Mouse (Mus musculus) hematopoietic stem cell, adult 5-6 weeks (primary cell): ENCODE data around the gene Robo4. TPM values are rescaled to one million over a fixed set of nuclear protein-coding genes. Genes with fewer than 3 reads are reported as not detected.

Experiments used
- ATAC-seq, 2 experiments: fragments of 125-278 bp in 1 of 2; replicated peaks in 1 of 2; 2 replicates each; pipeline ENCODE4 v1.8.0; 2016 to 2017; ENCODE audit warnings: inconsistent platforms in 2 of 2, mild to moderate bottlenecking in 2 of 2, moderate number of reproducible peaks in 2 of 2, low read depth in 1 of 2, moderate TSS enrichment in 1 of 2; ENCODE audit not compliant: low FRiP score in 2 of 2, poor library complexity in 2 of 2, severe bottlenecking in 2 of 2, insufficient read depth in 1 of 2, low TSS enrichment in 1 of 2
- total RNA-seq: library from RNA; stranded (forward); fragments of 172-1452, 232-1000 nt; gene quantifications from 2 replicates; pipeline ENCODE4 v1.2.3, GENCODE M21; 2017

Gene Robo4
- 6.2 and 13.4 TPM in 2 replicates for total RNA-seq

- ATAC-seq, result peak; percentile 82 to 91
Measured at GRCm38 (mm10) chr9:37401802-37402201, at the start of gene Robo4. Gene Robo4, plus strand, starts transcription at chr9:37401897.

GRCm38 (mm10) chr9:37354485-37354884, 47.2 kb upstream of the Robo4 start:
- ATAC-seq, result no peak

GRCm38 (mm10) chr9:37358713-37359330, 42.9 kb upstream of the Robo4 start:
- ATAC-seq, result no peak

- ATAC-seq, result no peak
Measured at GRCm38 (mm10) chr9:37359331-37360220, 42.1 kb upstream of the Robo4 start.

GRCm38 (mm10) chr9:37362084-37362483, 39.6 kb upstream of the Robo4 start:
- no peak for ATAC-seq

GRCm38 (mm10) chr9:37362881-37363280, 38.8 kb upstream of the Robo4 start:
- ATAC-seq, result no peak

- ATAC-seq, result no peak
Measured at GRCm38 (mm10) chr9:37363551-37363950, 38.1 kb upstream of the Robo4 start.

- ATAC-seq, result no peak
Measured at GRCm38 (mm10) chr9:37364392-37364791, 37.3 kb upstream of the Robo4 start.

- ATAC-seq, result no peak
Measured at GRCm38 (mm10) chr9:37365706-37366105, 36.0 kb upstream of the Robo4 start.

- ATAC-seq, result no peak
Measured at GRCm38 (mm10) chr9:37367301-37368080, 34.2 kb upstream of the Robo4 start, which contains the start of gene Hepacam. Gene Hepacam, plus strand, starts transcription at chr9:37367351.

- no peak for ATAC-seq
Measured at GRCm38 (mm10) chr9:37368081-37368830, 33.4 kb upstream of the Robo4 start.

GRCm38 (mm10) chr9:37368860-37369259, 32.8 kb upstream of the Robo4 start:
- no peak for ATAC-seq

GRCm38 (mm10) chr9:37371232-37371801, 30.4 kb upstream of the Robo4 start:
- no peak for ATAC-seq

- ATAC-seq, result peak in 1 of 2 experiments; percentile 37; a peak in 1 of 4 replicates
Measured at GRCm38 (mm10) chr9:37375718-37376117, 26.0 kb upstream of the Robo4 start.

GRCm38 (mm10) chr9:37383161-37383560, 18.5 kb upstream of the Robo4 start:
- ATAC-seq, result no peak

GRCm38 (mm10) chr9:37384284-37385182, 17.2 kb upstream of the Robo4 start:
- ATAC-seq, result peak; percentile 65 to 74
